Mouse (Mus musculus): ENCODE results near the gene Tinag.

Gene Tinag

DNA sequence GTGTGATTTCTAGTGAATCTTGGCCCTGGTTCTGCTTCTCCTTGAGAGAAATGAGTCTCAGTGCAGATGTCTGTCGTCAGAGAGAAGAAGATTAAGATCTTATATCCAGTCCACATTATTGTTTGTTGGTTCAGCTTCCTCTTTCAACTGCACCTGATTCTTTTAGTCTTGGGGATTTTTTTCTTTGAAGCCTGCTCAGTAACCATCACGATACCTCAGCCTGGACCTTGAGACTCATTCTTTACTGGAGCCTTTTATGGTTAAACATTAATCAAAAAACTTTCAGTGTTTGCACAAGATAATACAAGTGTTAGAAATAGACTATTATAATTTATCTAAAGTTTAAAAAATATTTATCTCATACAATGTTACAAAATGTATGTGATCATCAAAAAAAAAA lies at the start of gene Tinag:
Gene Tinag (minus strand): TSS at position 210 of the 400 bp plus-strand sequence.
- no peak for TF ChIP-seq GATA4 (IDR thresholded peaks at IDR 0.05; ENCODE audit: insufficient replicate concordance, low read length)

DNA sequence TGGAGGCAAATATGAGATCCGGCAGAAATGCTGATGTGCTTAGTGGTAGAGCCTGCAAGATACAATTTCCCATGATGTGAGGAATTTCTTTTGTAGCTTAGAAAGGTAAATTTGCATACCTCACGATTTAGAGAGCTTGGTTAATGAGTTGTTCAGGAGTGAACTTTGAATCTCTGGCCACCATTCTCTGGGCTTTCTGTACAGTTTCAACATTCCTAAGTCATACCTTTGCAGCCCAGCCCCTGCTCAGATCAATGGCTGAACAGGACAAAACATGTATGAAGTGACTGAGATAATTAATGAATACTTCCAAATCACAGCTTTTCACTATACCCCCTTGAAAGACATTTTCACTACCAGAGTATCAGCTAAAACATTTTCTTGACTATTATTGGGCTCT lies 26.1 kb upstream of the Tinag start:
- TF ChIP-seq GATA4 (IDR thresholded peaks at IDR 0.05; ENCODE audit: insufficient replicate concordance, low read length): no peak

DNA sequence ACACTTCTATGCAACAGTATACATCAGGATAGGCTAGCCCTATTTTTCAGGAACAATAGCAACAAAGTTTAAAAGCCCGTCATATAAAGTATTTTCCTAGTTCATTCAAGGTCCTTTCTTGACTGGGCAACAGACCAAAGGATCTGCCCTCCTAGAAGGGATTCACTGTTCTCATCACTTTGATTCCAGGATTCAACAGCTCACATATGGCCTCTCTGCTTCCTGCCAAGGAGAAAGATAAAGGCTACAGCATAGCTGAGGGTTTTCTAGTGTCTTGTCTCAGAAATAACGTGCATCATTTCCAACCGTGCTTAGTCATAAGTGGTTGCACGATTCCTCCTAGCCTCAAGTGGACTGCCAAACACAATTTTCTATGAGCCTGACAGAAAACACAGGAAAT lies 11.0 kb upstream of the Tinag start:
- TF ChIP-seq GATA4 (IDR thresholded peaks at IDR 0.05; ENCODE audit: insufficient replicate concordance, low read length): no peak

DNA sequence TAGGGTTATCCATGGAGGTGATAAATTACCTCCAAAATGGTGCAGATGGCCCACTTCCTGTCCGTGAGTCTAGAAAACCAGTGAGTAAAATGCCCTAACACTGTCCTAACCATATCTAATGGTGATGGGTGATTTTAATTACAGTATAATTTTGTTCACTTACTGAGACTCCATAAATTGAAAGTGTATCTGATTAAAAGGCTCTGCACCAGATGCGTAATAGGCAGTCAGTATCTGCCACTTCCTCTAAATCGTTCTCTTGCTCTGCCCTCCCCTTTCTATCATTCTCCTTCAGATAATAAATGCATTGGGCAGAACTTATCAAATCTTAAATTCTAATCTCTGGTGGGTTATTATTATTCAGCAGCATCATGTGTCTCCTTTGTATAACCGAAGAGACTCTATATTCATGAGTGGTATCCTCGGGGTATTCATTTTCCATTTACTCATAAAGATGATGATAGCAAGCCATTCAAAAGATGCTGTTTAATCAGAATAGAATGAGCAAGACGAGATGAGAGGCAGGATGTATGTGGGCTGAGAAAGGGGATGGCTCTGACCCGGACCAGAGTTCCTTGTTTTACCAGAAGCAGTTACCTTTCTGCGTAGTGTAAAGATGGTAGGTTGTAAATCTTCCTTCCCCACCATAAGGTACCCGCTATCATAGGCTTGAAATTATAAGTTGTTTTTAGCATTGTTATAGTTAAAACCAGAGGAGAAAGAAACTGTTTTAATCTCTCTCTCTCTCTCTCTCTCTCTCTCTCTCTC lies 9.0 kb upstream of the Tinag start:
- TF ChIP-seq GATA4 (IDR thresholded peaks at IDR 0.05; ENCODE audit: insufficient replicate concordance, low read length): no peak

DNA sequence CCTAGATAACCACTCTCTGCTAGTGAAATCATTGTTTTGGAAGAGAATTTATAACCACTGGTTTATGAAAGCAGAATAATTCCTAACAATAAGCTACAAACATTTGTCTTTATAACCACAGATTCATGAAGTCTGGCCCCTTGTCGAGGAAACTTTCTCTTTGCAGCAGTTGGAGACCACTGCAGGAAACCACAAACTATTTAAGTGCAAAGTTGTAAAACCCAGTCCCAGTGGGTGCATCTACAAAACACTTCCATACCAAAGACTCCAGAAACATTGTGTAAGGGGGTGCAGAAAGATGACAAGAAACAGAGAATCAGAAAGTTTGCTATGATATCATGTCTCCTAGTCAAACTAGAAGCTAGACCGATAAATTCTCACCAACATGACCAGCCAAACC lies 5.8 kb upstream of the Tinag start:
- TF ChIP-seq GATA4 (IDR thresholded peaks at IDR 0.05; ENCODE audit: insufficient replicate concordance, low read length): no peak

DNA sequence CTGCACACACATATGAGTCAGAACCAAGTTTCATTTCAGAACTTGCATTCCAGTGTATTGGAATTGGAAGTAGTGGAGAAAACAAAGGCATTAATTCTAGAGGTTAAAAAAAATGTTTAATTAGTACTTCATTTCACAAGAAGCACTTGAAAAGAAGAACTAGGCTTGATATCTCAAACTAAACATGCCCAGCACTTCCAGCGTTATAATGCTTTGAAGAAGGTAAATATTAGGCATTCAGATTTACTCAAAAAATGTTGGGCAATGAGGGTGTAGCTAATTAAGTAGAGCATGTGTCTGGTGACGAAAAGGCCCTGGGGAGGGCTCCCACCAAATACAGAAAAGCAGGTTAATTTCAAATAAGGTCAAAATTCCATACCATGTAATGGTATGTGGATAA lies 4.1 kb upstream of the Tinag start:
- TF ChIP-seq GATA4 (IDR thresholded peaks at IDR 0.05; ENCODE audit: insufficient replicate concordance, low read length): no peak

DNA sequence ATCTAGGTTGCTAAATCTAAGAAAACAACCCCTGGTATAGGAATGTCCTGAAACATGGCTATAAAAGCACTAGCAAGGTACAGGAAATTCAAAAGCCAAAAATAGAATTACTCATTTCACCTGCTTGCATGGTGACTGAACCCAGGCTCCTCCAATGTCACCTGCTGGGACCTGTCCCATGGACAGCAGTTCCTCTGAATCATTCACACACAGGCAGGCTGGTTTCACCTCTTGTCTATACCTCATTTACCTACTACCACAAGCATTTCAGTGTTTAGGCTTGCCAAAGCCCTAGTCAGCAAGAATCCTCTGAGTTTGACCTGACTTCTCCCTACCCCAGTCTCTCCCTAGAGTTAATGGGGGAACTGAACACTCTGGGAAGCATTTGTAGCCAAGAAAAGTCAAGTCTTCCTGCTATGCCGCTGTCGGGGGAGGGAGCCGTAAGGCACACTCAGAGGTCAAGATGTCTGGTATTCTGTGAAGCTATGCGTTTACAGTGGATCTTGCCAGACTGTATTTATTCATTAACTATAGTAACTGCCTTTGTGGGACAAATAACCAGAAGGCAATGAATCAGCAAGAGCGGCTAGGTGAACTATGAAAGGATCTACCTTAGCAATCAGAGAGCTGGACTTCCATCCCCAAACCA lies 597 bp upstream of the Tinag start:
- no peak for TF ChIP-seq GATA4 (IDR thresholded peaks at IDR 0.05; ENCODE audit: insufficient replicate concordance, low read length)

DNA sequence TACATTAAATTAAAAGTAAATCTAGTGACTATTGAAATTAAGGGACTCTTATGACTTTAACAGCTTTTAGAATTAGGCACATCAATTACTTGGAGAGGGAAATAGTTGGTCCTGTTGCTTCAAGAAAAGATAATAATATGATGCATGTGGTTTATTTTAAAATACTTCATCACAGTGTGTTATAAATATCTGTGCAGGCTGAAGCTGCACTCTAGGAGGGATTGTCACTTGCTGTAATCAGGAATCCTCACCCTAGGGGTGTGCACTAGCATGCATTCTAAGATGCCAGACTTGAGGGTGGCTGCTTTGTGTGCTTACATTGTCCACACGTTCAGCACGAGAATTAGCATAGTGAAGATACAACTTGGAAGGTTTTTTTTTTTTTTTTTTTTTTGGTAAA lies 10.2 kb downstream of the Tinag start:
- TF ChIP-seq GATA4 (IDR thresholded peaks at IDR 0.05; ENCODE audit: insufficient replicate concordance, low read length): no peak

DNA sequence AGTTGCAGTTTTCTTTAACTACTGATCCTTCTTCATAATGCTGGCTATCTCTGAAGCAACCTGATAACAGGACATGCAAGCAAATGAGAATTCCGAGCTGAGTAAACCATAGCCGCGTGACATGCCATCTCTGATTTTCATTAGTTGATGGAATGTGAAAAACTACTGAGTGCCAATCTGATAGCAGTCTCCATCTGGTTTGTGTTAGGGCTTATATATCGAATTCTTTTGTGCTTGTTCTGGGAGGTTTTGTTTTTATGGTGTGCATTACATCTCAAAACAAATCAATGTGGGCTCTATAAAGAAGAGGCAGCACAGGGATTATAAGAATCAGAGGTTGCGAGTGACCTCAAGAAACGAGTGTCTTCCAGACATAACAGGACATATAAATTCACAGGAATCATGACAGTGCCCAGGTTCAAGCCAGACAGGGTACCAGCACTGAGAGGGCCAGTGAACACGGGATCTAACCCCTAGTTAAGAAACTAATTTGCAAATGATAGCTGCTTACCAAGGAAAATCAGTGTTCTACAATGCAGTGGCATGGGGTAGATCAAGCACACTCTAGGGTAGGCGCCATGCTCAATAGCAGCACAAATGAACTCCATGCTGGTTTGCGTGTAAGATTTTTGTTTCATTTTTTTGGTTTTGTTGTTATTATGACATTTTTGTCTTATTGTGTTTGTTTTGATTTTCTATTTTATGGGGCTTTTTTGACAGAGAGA lies 13.0 kb downstream of the Tinag start:
- no peak for TF ChIP-seq GATA4 (IDR thresholded peaks at IDR 0.05; ENCODE audit: insufficient replicate concordance, low read length)

DNA sequence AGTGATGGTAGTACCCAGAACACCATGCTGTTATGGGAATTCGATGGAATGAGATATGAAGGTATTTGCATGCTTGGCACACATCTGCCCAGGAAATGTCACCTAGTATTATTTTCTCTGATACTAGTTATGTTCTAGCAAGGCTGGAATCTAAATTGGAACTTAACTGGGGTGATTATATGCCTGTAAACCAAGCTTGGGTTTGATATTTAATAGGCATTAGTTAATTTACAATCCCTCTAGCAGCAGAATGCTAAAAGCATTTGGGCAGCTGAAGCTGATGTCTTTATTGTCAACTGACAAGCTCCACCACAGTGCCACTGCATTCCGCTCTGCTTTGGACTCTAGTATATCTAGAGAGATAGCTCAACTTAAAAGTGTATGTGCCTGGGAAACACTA lies 20.3 kb downstream of the Tinag start:
- TF ChIP-seq GATA4 (IDR thresholded peaks at IDR 0.05; ENCODE audit: insufficient replicate concordance, low read length): no peak

DNA sequence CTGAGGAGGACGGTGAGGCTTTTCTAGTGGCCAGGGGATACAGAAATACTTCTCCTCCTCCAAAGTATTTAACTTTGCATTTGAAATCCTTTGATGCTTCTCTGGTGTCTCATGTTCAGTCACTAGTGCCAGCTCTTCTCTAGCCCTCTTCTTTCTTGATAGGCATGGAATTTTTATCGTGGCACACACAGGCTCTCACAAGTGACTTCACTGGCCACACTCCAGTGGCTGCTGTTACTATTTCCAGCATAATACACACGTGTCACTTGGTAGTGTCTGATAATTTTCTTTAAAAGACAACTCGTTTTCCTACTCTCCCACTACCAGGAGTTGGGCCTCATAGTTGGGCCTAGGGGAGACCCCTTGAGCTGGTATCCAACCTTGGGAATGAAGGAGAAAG lies 26.7 kb downstream of the Tinag start:
- no peak for TF ChIP-seq GATA4 (IDR thresholded peaks at IDR 0.05; ENCODE audit: insufficient replicate concordance, low read length)

DNA sequence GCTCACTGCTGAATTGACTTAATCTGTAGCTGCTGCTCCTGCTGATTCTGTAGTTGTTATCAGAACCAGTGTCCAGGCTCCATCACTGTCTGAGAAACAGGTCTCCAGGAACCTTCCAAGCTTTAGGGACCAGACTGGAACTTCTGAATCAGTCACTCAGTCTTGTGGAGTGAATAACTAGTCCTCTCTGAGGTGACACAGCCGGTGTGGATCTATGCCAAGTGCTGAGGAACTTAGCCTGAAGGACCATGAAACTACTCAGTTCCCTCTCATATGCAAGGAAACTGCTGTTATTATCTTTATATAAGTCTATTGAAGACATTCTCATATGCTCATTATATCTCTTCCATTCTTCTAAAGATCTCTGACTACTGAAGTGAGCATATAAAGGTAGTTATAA lies 49.6 kb downstream of the Tinag start:
- TF ChIP-seq GATA4 (IDR thresholded peaks at IDR 0.05; ENCODE audit: insufficient replicate concordance, low read length): no peak

DNA sequence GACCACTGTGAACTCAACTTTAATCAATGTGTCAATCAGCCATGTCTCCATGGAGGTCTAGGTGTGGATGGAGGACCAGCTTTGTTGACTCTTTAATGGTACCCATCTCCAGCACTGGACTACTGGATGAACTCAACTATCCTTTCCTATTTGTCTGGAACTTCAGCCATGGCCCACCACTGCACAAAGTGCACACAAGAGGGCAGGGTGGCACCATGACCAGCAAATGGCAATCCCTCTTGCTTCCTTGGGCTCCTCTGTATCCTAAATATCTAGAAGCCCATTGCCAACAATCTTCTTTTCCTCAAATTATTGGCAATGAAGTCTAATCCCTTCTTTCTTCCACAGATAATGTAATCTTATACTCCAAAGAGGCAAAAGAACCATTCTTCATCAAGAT lies 55.6 kb downstream of the Tinag start:
- TF ChIP-seq GATA4 (IDR thresholded peaks at IDR 0.05; ENCODE audit: insufficient replicate concordance, low read length): no peak

DNA sequence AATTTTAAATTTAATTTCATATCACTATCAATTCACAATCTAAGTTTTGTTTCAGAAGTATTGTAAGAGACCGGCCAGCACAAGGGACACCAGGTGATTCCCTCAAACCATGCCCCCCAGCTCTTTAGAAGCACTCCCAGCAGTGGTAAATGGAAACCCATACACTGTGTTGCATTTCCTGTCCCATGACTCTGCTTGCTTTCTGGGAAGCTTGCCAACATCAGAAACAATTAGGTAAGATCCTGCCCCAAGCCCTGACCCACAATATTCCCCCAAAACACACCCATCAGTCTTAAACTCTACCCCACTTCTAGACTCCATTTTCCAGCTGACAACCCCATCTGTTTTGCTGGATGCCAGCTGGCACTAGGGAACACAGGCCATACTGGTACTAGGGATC lies 110.8 kb downstream of the Tinag start:
- TF ChIP-seq GATA4 (IDR thresholded peaks at IDR 0.05; ENCODE audit: insufficient replicate concordance, low read length): no peak

DNA sequence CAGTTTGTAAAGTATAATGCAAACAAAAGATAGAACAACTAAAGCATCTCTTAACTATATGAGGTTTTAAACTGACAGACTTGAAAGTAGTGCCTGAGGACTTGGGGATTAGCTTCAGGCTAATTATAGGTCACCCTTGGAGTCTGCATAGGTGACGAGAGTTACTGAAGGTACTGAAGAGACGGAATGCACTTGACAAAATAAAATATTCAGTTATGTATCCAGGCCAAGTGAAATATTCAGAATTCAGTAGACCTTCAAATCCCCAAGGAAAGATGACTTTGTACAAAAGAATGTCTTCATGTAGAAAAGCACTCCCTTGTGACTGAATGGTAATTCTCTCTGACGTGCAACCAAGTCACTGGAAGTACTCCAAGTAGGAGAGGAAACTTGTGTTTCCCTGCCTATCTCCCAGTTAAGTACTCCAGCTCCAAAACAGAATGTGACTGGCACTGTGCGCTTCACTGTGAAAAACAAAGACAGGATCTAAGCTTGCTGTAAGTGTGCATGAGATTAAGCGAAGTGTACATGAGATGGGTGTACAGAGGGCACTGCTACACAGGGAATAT lies 130.4 kb downstream of the Tinag start:
- TF ChIP-seq GATA4 (IDR thresholded peaks at IDR 0.05; ENCODE audit: insufficient replicate concordance, low read length): no peak
